Mouse (Mus musculus): ENCODE measurements at regions not wholly inside any gene's neighbourhood (a gene's known extent, or its start where the extent isn't known, plus 50 kb on each side); places are given as distances from the start of the nearest gene placed in this dataset.
A peak's percentile ranks its signal among the peaks of the same experiment; 100 is the strongest.
"Not testable (repeated sequence)": the region's sequence is repeated elsewhere in the genome, so short reads cannot be mapped to it uniquely, and the experiment has no call there.

GRCm38 (mm10) chr12:15587864-15588263, 228.9 kb downstream of the Trib2 start:
- not testable (repeated sequence) for ATAC-seq (ENCODE audit: extremely low read depth, insufficient number of reproducible peaks, low FRiP score, poor library complexity, severe bottlenecking)

- 0 out of 2 replicates have a peak, but pooled peaks have one; percentile 26 for ATAC-seq (ENCODE audit: extremely low read depth, insufficient number of reproducible peaks, low FRiP score, poor library complexity, severe bottlenecking)
These were observed 229.8 kb downstream of the Trib2 start for GRCm38 (mm10) chr12:15586706-15587442.

- no peak for ATAC-seq (ENCODE audit: extremely low read depth, insufficient number of reproducible peaks, low FRiP score, poor library complexity, severe bottlenecking)
These were observed 230.9 kb downstream of the Trib2 start for GRCm38 (mm10) chr12:15585845-15586244.

GRCm38 (mm10) chr12:15584721-15585120, 232.0 kb downstream of the Trib2 start:
- no peak for ATAC-seq (ENCODE audit: extremely low read depth, insufficient number of reproducible peaks, low FRiP score, poor library complexity, severe bottlenecking)

GRCm38 (mm10) chr12:15566785-15567109, 250.0 kb downstream of the Trib2 start:
- no peak for ATAC-seq (ENCODE audit: extremely low read depth, insufficient number of reproducible peaks, low FRiP score, poor library complexity, severe bottlenecking)

- no peak for ATAC-seq (ENCODE audit: extremely low read depth, insufficient number of reproducible peaks, low FRiP score, poor library complexity, severe bottlenecking)
These were observed 250.6 kb downstream of the Trib2 start for GRCm38 (mm10) chr12:15565941-15566784.

GRCm38 (mm10) chr12:15562826-15563225, 253.9 kb downstream of the Trib2 start:
- no peak for ATAC-seq (ENCODE audit: extremely low read depth, insufficient number of reproducible peaks, low FRiP score, poor library complexity, severe bottlenecking)

GRCm38 (mm10) chr12:15555471-15555870, 261.3 kb downstream of the Trib2 start:
- no peak for ATAC-seq (ENCODE audit: extremely low read depth, insufficient number of reproducible peaks, low FRiP score, poor library complexity, severe bottlenecking)

- ATAC-seq (ENCODE audit: extremely low read depth, insufficient number of reproducible peaks, low FRiP score, poor library complexity, severe bottlenecking): no peak
These were observed 263.1 kb downstream of the Trib2 start for GRCm38 (mm10) chr12:15553681-15554007.

GRCm38 (mm10) chr12:15552979-15553680, 263.6 kb downstream of the Trib2 start:
- ATAC-seq (ENCODE audit: extremely low read depth, insufficient number of reproducible peaks, low FRiP score, poor library complexity, severe bottlenecking): no peak

GRCm38 (mm10) chr12:15552210-15552609, 264.5 kb downstream of the Trib2 start:
- no peak for ATAC-seq (ENCODE audit: extremely low read depth, insufficient number of reproducible peaks, low FRiP score, poor library complexity, severe bottlenecking)

GRCm38 (mm10) chr12:15551281-15551900, 265.3 kb downstream of the Trib2 start:
- no peak for ATAC-seq (ENCODE audit: extremely low read depth, insufficient number of reproducible peaks, low FRiP score, poor library complexity, severe bottlenecking)

- ATAC-seq (ENCODE audit: extremely low read depth, insufficient number of reproducible peaks, low FRiP score, poor library complexity, severe bottlenecking): no peak
These were observed 272.4 kb downstream of the Trib2 start for GRCm38 (mm10) chr12:15544351-15544750.

- ATAC-seq (ENCODE audit: extremely low read depth, insufficient number of reproducible peaks, low FRiP score, poor library complexity, severe bottlenecking): no peak
These were observed 274.2 kb downstream of the Trib2 start for GRCm38 (mm10) chr12:15542486-15542885.

GRCm38 (mm10) chr12:15536852-15537368, 279.8 kb downstream of the Trib2 start:
- no peak for ATAC-seq (ENCODE audit: extremely low read depth, insufficient number of reproducible peaks, low FRiP score, poor library complexity, severe bottlenecking)

GRCm38 (mm10) chr12:15536247-15536646, 280.5 kb downstream of the Trib2 start:
- no peak for ATAC-seq (ENCODE audit: extremely low read depth, insufficient number of reproducible peaks, low FRiP score, poor library complexity, severe bottlenecking)

- ATAC-seq (ENCODE audit: extremely low read depth, insufficient number of reproducible peaks, low FRiP score, poor library complexity, severe bottlenecking): peak; percentile 84
These were observed 280.9 kb downstream of the Trib2 start for GRCm38 (mm10) chr12:15535822-15536221.

GRCm38 (mm10) chr12:15520783-15521407, 295.8 kb downstream of the Trib2 start:
- no peak for ATAC-seq (ENCODE audit: extremely low read depth, insufficient number of reproducible peaks, low FRiP score, poor library complexity, severe bottlenecking)

GRCm38 (mm10) chr12:15511994-15512393, 304.7 kb downstream of the Trib2 start:
- ATAC-seq (ENCODE audit: extremely low read depth, insufficient number of reproducible peaks, low FRiP score, poor library complexity, severe bottlenecking): no peak
